ENCODE assay signal across 9 mouse cellular contexts in the genomic region with DNA sequence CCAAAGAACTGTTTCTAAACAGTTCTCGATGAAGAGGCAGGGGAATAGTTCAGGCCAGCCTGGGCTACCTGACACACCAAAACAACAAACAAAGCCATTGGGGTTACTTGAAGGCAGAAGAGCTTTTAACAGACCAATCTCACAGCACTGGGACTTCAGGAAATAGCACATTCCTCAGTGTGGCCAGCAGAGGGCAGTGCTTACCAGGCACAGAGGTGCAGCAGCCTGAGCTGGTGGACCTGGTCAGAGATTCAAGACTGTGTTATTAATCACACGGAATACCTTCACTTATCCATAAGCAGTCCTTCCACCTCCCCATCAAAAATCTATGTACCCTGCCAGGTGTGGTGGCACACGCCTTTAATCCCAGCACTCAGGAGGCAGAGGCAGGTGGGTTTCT. TPM values are rescaled to one million over a fixed set of nuclear protein-coding genes. Genes with fewer than 3 reads are reported as not detected.
DNase-seq lines count a peak whose midpoint lies in the region; ATAC-seq lines count a peak whose summit lies in the region.
"Had no signal": no experiment of that assay in that cellular context is flagged by ENCODE, and none has a peak within 500 bp of the region (broad histone marks: within the 10 kb centered on the region; RNA-seq: fewer than 3 reads in every experiment).

No protein-coding gene starts in this region.

- no peak overlapping the region for H3K4me3 ChIP-seq in hindbrain, embryonic 11.5 days (ENCODE audit: low read depth, low read length)
- H3K4me3 ChIP-seq in hindbrain, embryonic 16.5 days (ENCODE audit: low read length): no peak overlapping the region
- H3K4me3 ChIP-seq in embryonic facial prominence, embryonic 14.5 days (ENCODE audit: low read depth, low read length): no peak overlapping the region

- no peaks in the 10 kb centered on the region for H3K36me3 ChIP-seq in hindbrain, embryonic 11.5 days (ENCODE audit: control insufficient read depth, insufficient read depth, low read length)
- no peaks in the 10 kb centered on the region for H3K36me3 ChIP-seq in hindbrain, embryonic 16.5 days (ENCODE audit: control insufficient read depth, insufficient read depth, low read length)
- no peaks in the 10 kb centered on the region for H3K36me3 ChIP-seq in embryonic facial prominence, embryonic 14.5 days (ENCODE audit: control insufficient read depth, insufficient read depth, low read length)
- H3K36me3 ChIP-seq in splenic B cell, adult 2 months (ENCODE audit: control insufficient read depth, insufficient read depth, low read length, poor library complexity, severe bottlenecking): no peaks in the 10 kb centered on the region

- no peak for ATAC-seq in hindbrain, embryonic 11.5 days (ENCODE audit: low FRiP score)
- no peak for ATAC-seq in hindbrain, embryonic 16.5 days
- ATAC-seq in embryonic facial prominence, embryonic 14.5 days (ENCODE audit: low read depth): no peak

- H3K27ac ChIP-seq in hindbrain, embryonic 11.5 days (ENCODE audit: low read depth, low read length): no peak overlapping the region
- no peak overlapping the region for H3K27ac ChIP-seq in hindbrain, embryonic 16.5 days (ENCODE audit: low read depth, low read length)
- H3K27ac ChIP-seq in embryonic facial prominence, embryonic 14.5 days (replicated peaks; ENCODE audit: low read depth, low read length): no peak overlapping the region
- H3K27ac ChIP-seq: macrophage had no signal

- 21% methylated on average over 3 of the region's 3 CpGs for WGBS in hindbrain, embryonic 11.5 days
- 10% methylated on average over 3 of the region's 3 CpGs for WGBS in hindbrain, embryonic 16.5 days
- WGBS in embryonic facial prominence, embryonic 14.5 days: 14% methylated on average over 3 of the region's 3 CpGs

- H3K4me2 ChIP-seq in hindbrain, embryonic 11.5 days (replicated peaks; ENCODE audit: low read depth, low read length): no peak overlapping the region
- H3K4me2 ChIP-seq in hindbrain, embryonic 16.5 days (ENCODE audit: low read length): no peak overlapping the region
- H3K4me2 ChIP-seq in embryonic facial prominence, embryonic 14.5 days (ENCODE audit: low read depth, low read length): no peak overlapping the region

- intact Hi-C loops in heart, postnatal 25 days (cut with DNase I): loop anchor here (1.0 to 5.0 kb wide), 4 partner anchors 27 to 250 kb away; partner anchors contain the start of gene Amh
- intact Hi-C loops in left cerebral cortex, postnatal 25 days (cut with DNase I): loop anchor here (1.0 to 2.0 kb wide), 2 partner anchors 27 to 129 kb away; no protein-coding TSS in a partner anchor

- no peaks in the 10 kb centered on the region for H3K27me3 ChIP-seq in hindbrain, embryonic 11.5 days (ENCODE audit: control insufficient read depth, insufficient read depth, low read length)
- H3K27me3 ChIP-seq in hindbrain, embryonic 16.5 days (replicated peaks; ENCODE audit: control insufficient read depth, insufficient read depth, low read length): no peaks in the 10 kb centered on the region
- no peaks in the 10 kb centered on the region for H3K27me3 ChIP-seq in embryonic facial prominence, embryonic 14.5 days (replicated peaks; ENCODE audit: control insufficient read depth, insufficient read depth, low read length)
- H3K27me3 ChIP-seq in splenic B cell, adult 2 months (ENCODE audit: control insufficient read depth, insufficient read depth, low read length, poor library complexity, severe bottlenecking): no peaks in the 10 kb centered on the region

- peaks cover 5% of the 10 kb centered on the region; the same call in 1 of the 2 replicates for H3K4me1 ChIP-seq in hindbrain, embryonic 11.5 days (replicated peaks; ENCODE audit: control insufficient read depth, insufficient read depth, low read length)
- peaks cover 8% of the 10 kb centered on the region for H3K4me1 ChIP-seq in hindbrain, embryonic 16.5 days (ENCODE audit: control insufficient read depth, insufficient read depth, low read depth, low read length)
- peaks cover 14% of the 10 kb centered on the region for H3K4me1 ChIP-seq in embryonic facial prominence, embryonic 14.5 days (ENCODE audit: control insufficient read depth, insufficient read depth, low read length)

- no peak overlapping the region for H3K9ac ChIP-seq in hindbrain, embryonic 11.5 days (ENCODE audit: low read depth, low read length)
- H3K9ac ChIP-seq in hindbrain, embryonic 16.5 days (ENCODE audit: low read depth, low read length): no peak overlapping the region
- no peak overlapping the region for H3K9ac ChIP-seq in embryonic facial prominence, embryonic 14.5 days (ENCODE audit: low read depth, low read length)

- DNase-seq in hindbrain, embryonic 11.5 days (ENCODE audit: low spot score): peak; percentile 78
- DNase-seq in adrenal gland, postnatal 25 days: peak; percentile 83
- peak; percentile 72 for DNase-seq in embryonic facial prominence, embryonic 14.5 days (ENCODE audit: low spot score)
- DNase-seq in heart, postnatal 25 days (ENCODE audit: low spot score): peak; percentile 46
- DNase-seq in left cerebral cortex, postnatal 25 days (ENCODE audit: low spot score in 2 of 2): peak; percentile 76 to 83
- peak; percentile 87 for DNase-seq in naive thymus-derived CD4-positive, alpha-beta T cell, adult 2 months (ENCODE audit: low read depth)
- DNase-seq in splenic B cell, adult 2 months (ENCODE audit: low read depth, low spot score): peak; percentile 89

- H3K9me3 ChIP-seq in hindbrain, embryonic 11.5 days (ENCODE audit: control insufficient read depth, low read length): no peaks in the 10 kb centered on the region
- H3K9me3 ChIP-seq in hindbrain, embryonic 16.5 days (ENCODE audit: control insufficient read depth, low read length): no peaks in the 10 kb centered on the region
- H3K9me3 ChIP-seq in embryonic facial prominence, embryonic 14.5 days (ENCODE audit: control insufficient read depth, low read length): no peaks in the 10 kb centered on the region

RNA-seq across cellular contexts. Expression of gene Ap3d1, which starts 5.3 kb away (rescaled TPM):
- polyA plus RNA-seq in hindbrain, embryonic 11.5 days (2014; fragmentation: Nextera tagmentation; extraction: Ambion mirVana): 68.5 and 85.1 TPM in 2 replicates
- polyA plus RNA-seq in hindbrain, embryonic 16.5 days (2015; fragmentation: Nextera tagmentation; extraction: Ambion mirVana): 102 and 105 TPM in 2 replicates
- total RNA-seq in adrenal gland, postnatal 25 days (2021): 94.4 and 102 TPM in 2 replicates
- 67.6 and 75.8 TPM in 2 replicates for polyA plus RNA-seq in embryonic facial prominence, embryonic 14.5 days (2014; fragmentation: Nextera tagmentation; extraction: Ambion mirVana)
- 10 to 100 TPM; 39.8 to 44.2 TPM for total RNA-seq in heart, postnatal 25 days (2021)
- total RNA-seq in left cerebral cortex, postnatal 25 days (2021): 100 to 1,000 TPM; 142 to 145 TPM

RNA-seq across cellular contexts. Expression of gene Dot1l, which starts 7.6 kb away (rescaled TPM):
- 18.3 and 25.1 TPM in 2 replicates for polyA plus RNA-seq in hindbrain, embryonic 11.5 days (2014; fragmentation: Nextera tagmentation; extraction: Ambion mirVana)
- polyA plus RNA-seq in hindbrain, embryonic 16.5 days (2015; fragmentation: Nextera tagmentation; extraction: Ambion mirVana): 13.2 and 16.9 TPM in 2 replicates
- total RNA-seq in adrenal gland, postnatal 25 days (2021): 97.3 and 102 TPM in 2 replicates
- polyA plus RNA-seq in embryonic facial prominence, embryonic 14.5 days (2014; fragmentation: Nextera tagmentation; extraction: Ambion mirVana): 20.7 and 21.5 TPM in 2 replicates
- 10 to 100 TPM; 31.2 to 31.4 TPM for total RNA-seq in heart, postnatal 25 days (2021)
- 10 to 100 TPM; 46.5 to 56.0 TPM for total RNA-seq in left cerebral cortex, postnatal 25 days (2021)

RNA-seq across cellular contexts. Expression of gene Izumo4, which starts 45.4 kb away (rescaled TPM):
- 10.3 and 11.4 TPM in 2 replicates for polyA plus RNA-seq in hindbrain, embryonic 11.5 days (2014; fragmentation: Nextera tagmentation; extraction: Ambion mirVana)
- polyA plus RNA-seq in hindbrain, embryonic 16.5 days (2015; fragmentation: Nextera tagmentation; extraction: Ambion mirVana): 43.7 and 50.4 TPM in 2 replicates
- total RNA-seq in adrenal gland, postnatal 25 days (2021): 21.6 and 37.1 TPM in 2 replicates
- 10.3 and 14.4 TPM in 2 replicates for polyA plus RNA-seq in embryonic facial prominence, embryonic 14.5 days (2014; fragmentation: Nextera tagmentation; extraction: Ambion mirVana)
- 1 to 10 TPM; 2.6 to 3.4 TPM for total RNA-seq in heart, postnatal 25 days (2021)
- 10 to 100 TPM; 35.9 to 42.5 TPM for total RNA-seq in left cerebral cortex, postnatal 25 days (2021)

RNA-seq across cellular contexts. Expression of gene Mob3a, which starts 45.6 kb away (rescaled TPM):
- 54.4 and 55.6 TPM in 2 replicates for polyA plus RNA-seq in hindbrain, embryonic 11.5 days (2014; fragmentation: Nextera tagmentation; extraction: Ambion mirVana)
- 56.9 and 59.5 TPM in 2 replicates for polyA plus RNA-seq in hindbrain, embryonic 16.5 days (2015; fragmentation: Nextera tagmentation; extraction: Ambion mirVana)
- total RNA-seq in adrenal gland, postnatal 25 days (2021): 15.2 and 18.8 TPM in 2 replicates
- polyA plus RNA-seq in embryonic facial prominence, embryonic 14.5 days (2014; fragmentation: Nextera tagmentation; extraction: Ambion mirVana): 31.2 and 37.0 TPM in 2 replicates
- 1 to 10 TPM; 8.2 to 8.9 TPM for total RNA-seq in heart, postnatal 25 days (2021)
- 10 to 100 TPM; 13.4 to 15.8 TPM for total RNA-seq in left cerebral cortex, postnatal 25 days (2021)

RNA-seq across cellular contexts. Expression of gene Sf3a2, which starts 50.6 kb away (rescaled TPM):
- 83.4 and 84.4 TPM in 2 replicates for polyA plus RNA-seq in hindbrain, embryonic 11.5 days (2014; fragmentation: Nextera tagmentation; extraction: Ambion mirVana)
- 44.7 and 59.9 TPM in 2 replicates for polyA plus RNA-seq in hindbrain, embryonic 16.5 days (2015; fragmentation: Nextera tagmentation; extraction: Ambion mirVana)
- total RNA-seq in adrenal gland, postnatal 25 days (2021): 56.7 and 60.1 TPM in 2 replicates
- polyA plus RNA-seq in embryonic facial prominence, embryonic 14.5 days (2014; fragmentation: Nextera tagmentation; extraction: Ambion mirVana): 69.6 TPM in 2 replicates
- 10 to 100 TPM; 29.6 to 29.9 TPM for total RNA-seq in heart, postnatal 25 days (2021)
- 10 to 100 TPM; 43.9 to 50.3 TPM for total RNA-seq in left cerebral cortex, postnatal 25 days (2021)
